Mouse (Mus musculus) olfactory bulb, adult 2 months (tissue): ENCODE results near the gene Hist1h2af. TPM values are rescaled to one million over a fixed set of nuclear protein-coding genes. Genes with fewer than 3 reads are reported as not detected.

Experiments used
- H3K27ac ChIP-seq: fragments of 200-500 bp; 2 replicates; pipeline ENCODE4 v1.5.1; 2012; ENCODE audit warnings: low read depth, low read length; ENCODE audit not compliant: insufficient read depth
- H3K4me1 ChIP-seq: fragments of 200-500 bp; 2 replicates; pipeline ENCODE4 v1.6.1; 2012; ENCODE audit warnings: low read length; ENCODE audit not compliant: control insufficient read depth, insufficient read depth
- H3K4me3 ChIP-seq: fragments of 200-500 bp; 2 replicates; pipeline ENCODE4 v1.5.1; 2012; ENCODE audit warnings: mild to moderate bottlenecking, low read depth, low read length, moderate library complexity; ENCODE audit not compliant: insufficient read depth
- CTCF ChIP-seq: fragments of 200-500 bp; IDR thresholded peaks from 2 replicates; pipeline ENCODE4 v1.5.1; 2012; ENCODE audit warnings: low read depth, mild to moderate bottlenecking, low read length, moderate library complexity; ENCODE audit not compliant: insufficient read depth
- POLR2A ChIP-seq: fragments of 200-500 bp; IDR thresholded peaks from 2 replicates; pipeline ENCODE4 v1.6.1; 2012; ENCODE audit warnings: mild to moderate bottlenecking, low read depth, low read length, moderate library complexity; ENCODE audit not compliant: insufficient read depth
- WGBS: fragments of 180-500 bp; shearing (Covaris S2); methylation state at CpG from one replicate; pipeline ENCODE4 v1.1.7; 2018; 5-methylcytosine and 5-hydroxymethylcytosine counted together
- polyA plus RNA-seq: library from polyadenylated mRNA; stranded (reverse); fragments of >200 nt; gene quantifications from 2 replicates; pipeline ENCODE4 v1.2.4, GENCODE M21; 2012; ENCODE audit warnings: low replicate concordance; ENCODE audit not compliant: missing spikeins, insufficient read depth, insufficient read length

The Hist1h2af gene
- polyA plus RNA-seq, 1 experiment = not detected

GRCm38 (mm10) chr13:23576351-23576881 lies 42.7 kb downstream of the Hist1h2af start:
- Histone ChIP-seq H3K4me3 (peak overlapping the region; percentile 14; the same call in 1 of the 2 replicates), H3K4me1 (peaks cover 6% of the 10 kb centered on the region), H3K27ac (no peak overlapping the region)
- TF ChIP-seq POLR2A = no peak
- no peak for TF ChIP-seq CTCF
- 26% methylated on average over 7 of the region's 7 CpGs for WGBS

GRCm38 (mm10) chr13:23576906-23577639 lies 43.4 kb downstream of the Hist1h2af start:
- H3K4me3 ChIP-seq = no peak overlapping the region
- no peak overlapping the region for H3K27ac ChIP-seq
- H3K4me1 ChIP-seq = peaks cover 6% of the 10 kb centered on the region
- no peak for TF ChIP-seq CTCF
- TF ChIP-seq POLR2A = no peak
- WGBS = 52% methylated on average over 6 of the region's 6 CpGs

GRCm38 (mm10) chr13:23577835-23578234 lies 44.1 kb downstream of the Hist1h2af start:
- peaks cover 8% of the 10 kb centered on the region for H3K4me1 ChIP-seq
- WGBS = 92% methylated on average over 1 of the region's 1 CpGs
- no peak overlapping the region for H3K4me3 ChIP-seq
- H3K27ac ChIP-seq = no peak overlapping the region
- TF ChIP-seq CTCF = no peak
- no peak for TF ChIP-seq POLR2A

- Histone ChIP-seq H3K27ac (peak within 1 kb of the TSS; percentile 45; the same call in 1 of the 2 replicates), H3K4me3 (peak within 1 kb of the TSS; percentile 71), H3K4me1 (peaks cover 3% of the 10 kb centered on the region; the same call in 1 of the 2 replicates)
- under 1% methylated on average over 43 of the region's 43 CpGs for WGBS
- TF ChIP-seq CTCF = no peak
- peak; percentile 97 for TF ChIP-seq POLR2A
Observed at GRCm38 (mm10) chr13:23581408-23582218, 47.9 kb downstream of the Hist1h2af start, which contains the start of gene Hist1h4d. Hist1h4d (plus strand) TSS chr13:23581598.

- H3K4me3 ChIP-seq = no peak overlapping the region; the same call in 1 of the 2 replicates
- TF ChIP-seq POLR2A (no peak), CTCF (no peak)
- peak overlapping the region; percentile 45; the same call in 1 of the 2 replicates for H3K27ac ChIP-seq
- WGBS = 13% methylated on average over 6 of the region's 6 CpGs
- H3K4me1 ChIP-seq = peaks cover 3% of the 10 kb centered on the region; the same call in 1 of the 2 replicates
Observed at GRCm38 (mm10) chr13:23582219-23583056, 48.7 kb downstream of the Hist1h2af start.

GRCm38 (mm10) chr13:23583387-23584068 lies 49.8 kb downstream of the Hist1h2af start:
- peaks cover 3% of the 10 kb centered on the region; the same call in 1 of the 2 replicates for H3K4me1 ChIP-seq
- no peak overlapping the region for H3K27ac ChIP-seq
- no peak overlapping the region for H3K4me3 ChIP-seq
- TF ChIP-seq CTCF = no peak
- no peak for TF ChIP-seq POLR2A

Other genes starting within 250 kb of the Hist1h2af start
- not detected in 2 replicates for gene Zfp322a, start 164.7 kb upstream of the Hist1h2af start, polyA plus RNA-seq
- gene Abt1, start 110.0 kb upstream of the Hist1h2af start, polyA plus RNA-seq = not detected in 2 replicates
- not detected in 2 replicates for gene Btn1a1, start 68.0 kb upstream of the Hist1h2af start, polyA plus RNA-seq
- gene Btn2a2, start 45.0 kb upstream of the Hist1h2af start, polyA plus RNA-seq = not detected in 2 replicates
- not detected in 2 replicates for gene Hist1h4h, start 2.9 kb upstream of the Hist1h2af start, polyA plus RNA-seq
- gene Hist1h3g, start 1.5 kb downstream of the Hist1h2af start, polyA plus RNA-seq = not detected in 2 replicates
- not detected in 2 replicates for gene Hist1h2bh, start 9.5 kb downstream of the Hist1h2af start, polyA plus RNA-seq
- not detected in 2 replicates for gene Hist1h3f, start 10.1 kb downstream of the Hist1h2af start, polyA plus RNA-seq
- not detected in 2 replicates for gene Hist1h4f, start 17.7 kb downstream of the Hist1h2af start, polyA plus RNA-seq
- not detected in 2 replicates for gene Hist1h1d, start 19.4 kb downstream of the Hist1h2af start, polyA plus RNA-seq
- not detected in 2 replicates for gene Hist1h3e, start 28.5 kb downstream of the Hist1h2af start, polyA plus RNA-seq
- not detected in 2 replicates for gene Hist1h2ae, start 37.3 kb downstream of the Hist1h2af start, polyA plus RNA-seq
- gene Hist1h2bg, start 37.5 kb downstream of the Hist1h2af start, polyA plus RNA-seq = not detected in 2 replicates
- gene Hist1h2bf, start 40.3 kb downstream of the Hist1h2af start, polyA plus RNA-seq = not detected in 2 replicates
- gene Hist1h2ad, start 40.5 kb downstream of the Hist1h2af start, polyA plus RNA-seq = not detected in 2 replicates
- gene Hist1h3d, start 41.9 kb downstream of the Hist1h2af start, polyA plus RNA-seq = not detected in 2 replicates
- not detected in 2 replicates for gene Hist1h4d, start 47.7 kb downstream of the Hist1h2af start, polyA plus RNA-seq
- gene Hist1h2be, start 87.2 kb downstream of the Hist1h2af start, polyA plus RNA-seq = not detected in 2 replicates
- not detected in 2 replicates for gene Hist1h1e, start 88.7 kb downstream of the Hist1h2af start, polyA plus RNA-seq
- gene Hist1h2ac, start 150.0 kb downstream of the Hist1h2af start, polyA plus RNA-seq = not detected in 2 replicates
- not detected in 2 replicates for gene Hist1h2bc, start 150.3 kb downstream of the Hist1h2af start, polyA plus RNA-seq
- gene Hist1h1t, start 161.9 kb downstream of the Hist1h2af start, polyA plus RNA-seq = not detected in 2 replicates
- not detected in 2 replicates for gene Hist1h4c, start 164.5 kb downstream of the Hist1h2af start, polyA plus RNA-seq
- gene Hfe, start 176.9 kb downstream of the Hist1h2af start, polyA plus RNA-seq = not detected in 2 replicates
- not detected in 2 replicates for gene Hist1h1c, start 204.9 kb downstream of the Hist1h2af start, polyA plus RNA-seq
- gene Hist1h3c, start 211.7 kb downstream of the Hist1h2af start, polyA plus RNA-seq = not detected in 2 replicates
- gene Hist1h2bb, start 212.8 kb downstream of the Hist1h2af start, polyA plus RNA-seq = not detected in 2 replicates
- not detected in 2 replicates for gene Hist1h2ab, start 217.2 kb downstream of the Hist1h2af start, polyA plus RNA-seq
- gene Hist1h3b, start 218.4 kb downstream of the Hist1h2af start, polyA plus RNA-seq = not detected in 2 replicates
- not detected in 2 replicates for gene Hist1h4b, start 223.1 kb downstream of the Hist1h2af start, polyA plus RNA-seq
- gene Hist1h4a, start 227.3 kb downstream of the Hist1h2af start, polyA plus RNA-seq = not detected in 2 replicates
- not detected in 2 replicates for gene Hist1h3a, start 228.5 kb downstream of the Hist1h2af start, polyA plus RNA-seq
- not detected in 2 replicates for gene Hist1h1a, start 229.8 kb downstream of the Hist1h2af start, polyA plus RNA-seq
- not detected in 2 replicates for gene Trim38, start 236.0 kb downstream of the Hist1h2af start, polyA plus RNA-seq